Mouse (Mus musculus) spleen, adult 2 months (tissue): ENCODE measurements around the gene Trim54.

Source experiments
- CTCF ChIP-seq: fragments of 200-500 bp; IDR thresholded peaks from 2 replicates; pipeline ENCODE4 v1.5.1; 2011; ENCODE audit warnings: mild to moderate bottlenecking, inconsistent platforms; ENCODE audit not compliant: insufficient read depth, insufficient read length, insufficient replicate concordance; ENCODE audit errors: extremely low read depth
- POLR2A ChIP-seq: fragments of 200-500 bp; IDR thresholded peaks from 2 replicates; pipeline ENCODE4 v1.6.1; 2011; ENCODE audit warnings: low read depth, low read length, inconsistent platforms

- TF ChIP-seq CTCF: no peak
- no peak for TF ChIP-seq POLR2A
Measured at GRCm38 (mm10) chr5:31092231-31092975, 24.1 kb upstream of the Trim54 start.
